Mouse (Mus musculus) right cerebral cortex, postnatal 4 days (tissue): ENCODE results near the gene Olfr652.

Experiments used
- DNase-seq: peaks from one replicate; pipeline ENCODE4 v3.0.0-alpha.2; 2022

Olfr652 gene

GRCm38 (mm10) chr7:104560601-104561000 lies at the start of gene Olfr652:
Gene Olfr652 (plus strand): TSS chr7:104560901.
- DNase-seq: no peak

DNA sequence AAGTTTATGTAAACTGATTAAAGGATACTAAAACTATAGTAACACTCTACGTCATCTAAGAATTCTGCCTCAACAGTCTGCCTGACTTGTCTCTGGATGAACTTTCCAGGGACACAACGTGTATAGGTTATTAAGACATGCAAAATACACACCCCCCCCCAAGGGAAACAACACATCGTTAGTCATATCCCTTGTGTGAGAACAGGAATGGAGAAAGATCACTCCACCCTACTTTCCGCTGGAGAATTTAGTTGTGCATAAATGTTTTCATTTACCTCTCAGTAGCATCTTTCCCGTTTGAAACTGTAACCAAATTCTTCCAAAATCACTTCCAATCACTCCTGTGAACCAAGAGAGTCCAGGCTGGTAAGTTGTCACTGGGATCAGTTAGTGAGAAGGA lies 10.9 kb upstream of the Olfr652 start, which contains the start of gene Olfr651:
Olfr651 (plus strand) TSS at position 301 of the 400 bp plus-strand sequence.
- DNase-seq: no peak

DNA sequence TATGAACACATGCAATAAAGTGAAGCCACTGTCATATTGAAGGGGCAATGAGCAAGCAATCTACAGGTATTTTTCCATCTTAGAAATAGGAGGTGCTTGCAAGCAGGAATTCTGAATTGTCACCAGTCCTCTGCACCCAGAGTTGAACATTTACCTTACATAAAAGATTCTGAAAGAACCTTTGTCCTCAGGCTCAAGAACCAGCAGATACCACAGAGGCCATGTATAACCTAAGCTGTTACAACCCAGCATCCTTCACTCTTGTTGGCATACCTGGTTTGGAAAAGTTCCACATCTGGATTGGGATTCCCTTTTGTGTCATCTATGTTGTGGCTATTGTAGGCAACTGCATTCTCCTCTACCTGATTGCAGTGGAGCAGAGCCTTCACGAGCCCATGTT lies 8.0 kb upstream of the Olfr652 start:
- DNase-seq: no peak

DNA sequence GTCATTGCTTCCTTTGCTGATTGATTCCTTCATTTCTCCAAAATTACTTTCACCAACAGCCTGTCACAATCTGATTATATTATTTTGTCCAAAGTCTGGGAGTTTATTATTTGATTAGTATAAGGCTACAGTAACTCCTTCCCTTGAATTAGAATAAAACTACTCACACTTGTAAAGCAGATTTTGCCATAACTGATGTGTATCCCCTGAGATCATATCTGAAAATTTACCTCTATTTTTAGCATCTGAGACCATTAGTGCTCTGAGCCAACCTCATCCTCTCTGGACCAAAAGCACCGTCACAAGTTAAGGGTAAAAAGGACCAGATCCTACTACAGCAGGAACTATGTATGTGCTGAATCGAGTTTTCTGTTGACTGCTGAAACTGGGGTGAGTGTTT lies 16.3 kb downstream of the Olfr652 start, which contains the start of gene Olfr653:
Olfr653 (plus strand) TSS at position 301 of the 400 bp plus-strand sequence.
- no peak for DNase-seq

GRCm38 (mm10) chr7:104580846-104581245 lies 20.1 kb downstream of the Olfr652 start:
- DNase-seq: no peak

DNA sequence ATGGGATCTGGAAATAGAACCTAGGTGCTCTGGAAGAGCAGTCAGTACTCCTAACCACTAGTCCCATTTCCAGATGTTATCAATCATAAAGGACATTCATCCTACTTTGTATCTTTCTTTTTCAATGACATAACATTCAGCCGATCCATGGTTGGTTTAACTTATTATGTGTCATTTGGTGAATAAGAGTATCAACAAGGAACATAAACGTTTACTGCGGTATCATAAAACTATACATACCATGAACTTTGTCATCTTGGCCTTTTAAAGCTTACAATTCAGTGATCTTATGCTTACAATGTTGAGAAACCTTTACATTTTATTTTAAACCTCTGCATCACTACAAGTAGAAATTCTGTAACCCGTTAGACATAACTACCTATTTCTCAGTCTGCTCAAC lies 20.7 kb downstream of the Olfr652 start:
- DNase-seq: no peak

DNA sequence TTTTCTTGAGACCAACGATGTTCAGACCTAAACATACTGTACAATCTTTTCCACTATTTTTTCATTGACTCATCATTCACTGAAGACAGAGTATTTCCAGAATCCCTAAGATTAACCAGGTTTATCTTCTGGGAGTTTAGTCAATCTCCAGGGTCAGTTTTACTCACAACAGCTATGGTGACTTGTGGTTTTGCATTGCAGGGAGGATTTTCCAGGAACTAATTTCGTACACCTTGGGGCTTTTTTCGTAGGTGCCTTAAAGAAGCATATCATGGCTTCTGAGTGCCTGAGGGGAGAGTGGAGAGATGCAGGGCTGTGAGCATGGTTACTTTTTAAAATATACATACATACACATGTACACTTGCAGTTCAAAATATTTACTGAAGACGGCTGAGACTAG lies 26.0 kb downstream of the Olfr652 start, which contains the start of gene Olfr654:
Olfr654 (plus strand) TSS at position 301 of the 400 bp plus-strand sequence.
- no peak for DNase-seq

GRCm38 (mm10) chr7:104588274-104588673 lies 27.6 kb downstream of the Olfr652 start:
- DNase-seq: no peak

DNA sequence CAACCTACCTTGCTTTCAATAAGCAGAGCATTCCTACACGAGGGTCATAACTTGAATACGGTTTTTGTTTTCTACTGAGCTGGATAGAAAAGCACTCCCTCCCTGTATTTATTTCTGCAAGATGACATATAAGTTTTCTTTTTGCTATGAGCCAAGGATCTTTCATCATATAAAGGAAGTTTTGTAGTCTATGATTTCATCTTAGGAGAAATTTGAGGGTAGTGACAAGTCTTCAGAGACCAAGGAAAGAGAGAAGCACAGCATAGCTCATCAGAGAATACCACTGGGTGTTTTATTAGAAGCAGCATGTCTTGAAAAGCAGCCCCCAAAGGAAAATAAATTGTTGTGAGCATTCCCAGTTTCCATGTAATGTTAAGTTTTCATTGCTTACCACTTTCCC lies 41.0 kb downstream of the Olfr652 start, which contains the start of gene Olfr655:
Olfr655 (minus strand) TSS at position 101 of the 400 bp plus-strand sequence.
- no peak for DNase-seq

- DNase-seq: peak; percentile 12
Measured at GRCm38 (mm10) chr7:104603173-104603572, 42.5 kb downstream of the Olfr652 start.

- DNase-seq: no peak
Measured at GRCm38 (mm10) chr7:104604727-104605126, 44.0 kb downstream of the Olfr652 start.

- DNase-seq: no peak
Measured at GRCm38 (mm10) chr7:104613655-104614054, 53.0 kb downstream of the Olfr652 start, which contains the start of gene Olfr656. Gene Olfr656 (plus strand): TSS chr7:104613955.
